Mouse (Mus musculus): Measurements from ENCODE around the gene Gstm7.

DNA sequence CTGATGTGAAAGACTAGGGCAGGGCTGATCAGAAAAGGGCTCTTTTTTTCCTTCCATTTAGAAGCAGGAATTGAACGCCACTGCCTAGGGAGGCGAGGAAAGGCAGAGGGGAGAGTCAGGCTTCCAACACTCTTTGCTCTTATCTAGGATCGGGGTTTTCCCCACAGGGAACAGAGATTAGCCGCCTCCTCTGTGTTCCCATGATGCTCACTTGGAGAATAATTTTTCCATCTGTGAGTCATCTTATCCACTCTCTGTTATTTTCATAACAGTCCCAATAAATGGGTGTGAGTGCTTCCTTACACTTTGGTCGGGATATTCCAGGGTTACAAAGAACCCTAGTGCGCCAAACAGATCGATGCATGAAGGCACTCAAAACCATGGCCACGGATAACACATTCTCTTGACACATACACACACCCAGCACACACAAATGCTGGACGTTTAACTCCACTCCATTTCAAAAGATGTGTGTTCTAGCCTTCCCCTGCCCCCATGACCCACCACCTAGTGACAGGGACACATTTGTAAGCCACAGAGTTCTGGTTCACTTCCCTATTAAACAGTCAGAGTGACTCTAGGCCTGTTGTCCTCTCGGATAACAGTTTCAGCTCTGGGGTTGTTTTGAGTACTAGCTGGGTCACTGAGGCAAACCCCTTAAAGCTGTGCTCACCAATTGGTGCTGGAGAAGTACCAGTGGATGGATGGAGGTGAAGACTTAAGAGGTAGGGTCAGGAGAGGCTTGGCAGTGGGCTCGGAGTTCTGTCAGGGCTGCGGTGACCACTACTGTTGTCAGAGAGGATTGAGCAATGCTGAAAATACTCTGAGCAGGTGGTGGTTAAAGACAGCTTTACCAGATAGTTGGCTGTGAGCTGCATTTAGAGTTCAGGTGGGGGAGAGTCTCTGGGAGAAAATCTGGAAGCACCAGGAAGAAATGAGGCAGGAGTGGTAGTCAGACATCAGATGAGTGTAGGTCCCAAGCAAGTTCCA, 53.6 kb downstream of the Gstm7 start:
- TF ChIP-seq CTCF (IDR thresholded peaks at IDR 0.05; ENCODE audit: control insufficient read depth, insufficient read depth, low read length) (no peak), POLR2A (IDR thresholded peaks at IDR 0.05; ENCODE audit: borderline replicate concordance, control insufficient read depth, low read depth, low read length) (no peak)
